Mouse (Mus musculus) E14TG2a.4 (cell line): ENCODE data around the gene Flt4.

ENCODE experiments used
- CTCF ChIP-seq: conservative IDR thresholded peaks from 2 replicates; pipeline ENCODE4 v1.5.1; 2014; ENCODE audit warnings: low read length
- NANOG ChIP-seq: IDR thresholded peaks from 2 replicates; pipeline ENCODE4 v1.6.1; 2014; ENCODE audit warnings: borderline replicate concordance, low read length, mixed read lengths
- POU5F1 ChIP-seq: IDR thresholded peaks from 2 replicates; pipeline ENCODE4 v1.6.1; 2014; ENCODE audit warnings: low read length, borderline replicate concordance

DNA sequence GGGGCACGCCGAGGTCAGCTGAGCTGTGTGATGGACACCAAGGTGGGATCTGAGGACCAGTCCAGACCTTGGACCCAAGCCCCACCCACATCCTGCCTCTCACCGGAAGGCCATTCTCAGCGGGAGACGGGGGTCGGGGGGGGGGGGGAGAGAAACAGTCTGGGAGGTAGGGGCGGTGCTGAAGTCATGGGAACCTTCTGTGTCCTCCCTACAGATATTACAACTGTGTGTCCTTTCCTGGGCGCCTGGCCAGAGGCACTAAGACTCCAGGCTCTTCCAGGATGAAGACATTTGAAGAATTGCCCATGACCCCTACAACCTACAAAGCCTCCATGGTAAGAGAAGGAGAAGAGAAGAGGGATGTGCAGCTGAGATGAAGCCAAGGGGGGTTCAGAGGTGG lies 36.6 kb downstream of the Flt4 start:
- TF ChIP-seq CTCF (no peak), POU5F1 (no peak), NANOG (no peak)
